ENCODE assay signal across 8 mouse cellular contexts in genomic region chr15:102246866-102247251, GRCm38 (mm10). TPM values are rescaled to one million over a fixed set of nuclear protein-coding genes. Genes with fewer than 3 reads are reported as not detected.
DNase-seq lines count a peak whose midpoint lies in the region; ATAC-seq lines count a peak whose summit lies in the region.

No protein-coding gene starts in this region.

- H3K27ac ChIP-seq in lung, embryonic 16.5 days (ENCODE audit: low read length): peak overlapping the region; percentile 100

- WGBS in lung, embryonic 16.5 days: under 1% methylated on average over 25 of the region's 35 CpGs

- H3K4me3 ChIP-seq in lung, embryonic 16.5 days (ENCODE audit: low read length): peak overlapping the region; percentile 80

- peak; percentile 85 for DNase-seq in MEL-GATA-1-ER (ENCODE audit: extremely low read depth, low read depth)
- DNase-seq in cerebellum, adult 18-20 months: peak; percentile 91 to 94
- peak; percentile 98 for DNase-seq in forelimb bud, embryonic 11.5 days (ENCODE audit: low read depth, low spot score)
- peak; percentile 92 for DNase-seq in layer of hippocampus, adult 9-11 months
- peak; percentile 80 for DNase-seq in ovary, postnatal 10 days (ENCODE audit: low spot score)
- peak; percentile 69 to 73 for DNase-seq in thymus, postnatal 36 days

- H3K27me3 ChIP-seq in lung, embryonic 16.5 days (ENCODE audit: control insufficient read depth, insufficient read depth, low read depth, low read length): no peaks in the 10 kb centered on the region

- ATAC-seq in hematopoietic stem cell, adult 5-6 weeks (replicated peaks in 1 of 2; ENCODE audit: insufficient read depth in 1 of 2, low FRiP score in 2 of 2, low TSS enrichment in 1 of 2, low read depth in 1 of 2, poor library complexity in 2 of 2, severe bottlenecking in 2 of 2): peak; percentile 30 to 46; a peak in 3 of 4 replicates
- ATAC-seq in lung, embryonic 16.5 days (ENCODE audit: low read depth): peak; percentile 76

- H3K36me3 ChIP-seq in lung, embryonic 16.5 days (ENCODE audit: control insufficient read depth, insufficient read depth, low read length): no peaks in the 10 kb centered on the region; the same call in 1 of the 2 replicates

- H3K4me1 ChIP-seq in lung, embryonic 16.5 days (replicated peaks; ENCODE audit: control insufficient read depth, insufficient read depth, low read length): peaks cover 58% of the 10 kb centered on the region

- H3K9me3 ChIP-seq in lung, embryonic 16.5 days (ENCODE audit: control insufficient read depth, low read length): no peaks in the 10 kb centered on the region

- H3K9ac ChIP-seq in lung, embryonic 16.5 days (ENCODE audit: low read length): peak overlapping the region; percentile 88

- peak overlapping the region; percentile 94 for H3K4me2 ChIP-seq in lung, embryonic 16.5 days (ENCODE audit: low read depth, low read length)

RNA-seq across cellular contexts. Expression of gene Rarg, which starts 10.5 kb away (rescaled TPM):
- total RNA-seq in hematopoietic stem cell, adult 5-6 weeks (2017): 3.6 and 5.6 TPM in 2 replicates
- 46.7 and 46.9 TPM in 2 replicates for polyA plus RNA-seq in lung, embryonic 16.5 days (2015; fragmentation: Nextera tagmentation; extraction: Ambion mirVana)

RNA-seq across cellular contexts. Expression of gene Itgb7, which starts 15.1 kb away (rescaled TPM):
- 83.0 and 92.1 TPM in 2 replicates for total RNA-seq in hematopoietic stem cell, adult 5-6 weeks (2017)
- polyA plus RNA-seq in lung, embryonic 16.5 days (2015; fragmentation: Nextera tagmentation; extraction: Ambion mirVana): 3.0 and 3.9 TPM in 2 replicates

RNA-seq across cellular contexts. Expression of gene Gm9918, which starts 23.5 kb away (rescaled TPM):
- total RNA-seq in hematopoietic stem cell, adult 5-6 weeks (2017): not detected in 2 replicates
- polyA plus RNA-seq in lung, embryonic 16.5 days (2015; fragmentation: Nextera tagmentation; extraction: Ambion mirVana): 0.34 and 0.57 TPM in 2 replicates

RNA-seq across cellular contexts. Expression of gene Mfsd5, which starts 32.4 kb away (rescaled TPM):
- total RNA-seq in hematopoietic stem cell, adult 5-6 weeks (2017): 11.5 and 19.4 TPM in 2 replicates
- 58.3 and 61.1 TPM in 2 replicates for polyA plus RNA-seq in lung, embryonic 16.5 days (2015; fragmentation: Nextera tagmentation; extraction: Ambion mirVana)

RNA-seq across cellular contexts. Expression of gene Csad, which starts 42.3 kb away (rescaled TPM):
- 37.4 and 76.7 TPM in 2 replicates for total RNA-seq in hematopoietic stem cell, adult 5-6 weeks (2017)
- 69.5 and 70.6 TPM in 2 replicates for polyA plus RNA-seq in lung, embryonic 16.5 days (2015; fragmentation: Nextera tagmentation; extraction: Ambion mirVana)

Comparison
In these comparisons a context has a peak if more than half of its experiments do, and no peak if none do; other contexts are left out.
1. Peak in every context shown above with its lines: DNase-seq, ATAC-seq, H3K4me3 ChIP-seq and H3K27ac ChIP-seq.